Mouse (Mus musculus): Measurements from ENCODE around the gene Ccdc115. TPM values are rescaled to one million over a fixed set of nuclear protein-coding genes. Genes with fewer than 3 reads are reported as not detected.

Ccdc115 gene
- total RNA-seq, 2 experiments from 2014 or later = 9.9 to 21.1 TPM

DNA sequence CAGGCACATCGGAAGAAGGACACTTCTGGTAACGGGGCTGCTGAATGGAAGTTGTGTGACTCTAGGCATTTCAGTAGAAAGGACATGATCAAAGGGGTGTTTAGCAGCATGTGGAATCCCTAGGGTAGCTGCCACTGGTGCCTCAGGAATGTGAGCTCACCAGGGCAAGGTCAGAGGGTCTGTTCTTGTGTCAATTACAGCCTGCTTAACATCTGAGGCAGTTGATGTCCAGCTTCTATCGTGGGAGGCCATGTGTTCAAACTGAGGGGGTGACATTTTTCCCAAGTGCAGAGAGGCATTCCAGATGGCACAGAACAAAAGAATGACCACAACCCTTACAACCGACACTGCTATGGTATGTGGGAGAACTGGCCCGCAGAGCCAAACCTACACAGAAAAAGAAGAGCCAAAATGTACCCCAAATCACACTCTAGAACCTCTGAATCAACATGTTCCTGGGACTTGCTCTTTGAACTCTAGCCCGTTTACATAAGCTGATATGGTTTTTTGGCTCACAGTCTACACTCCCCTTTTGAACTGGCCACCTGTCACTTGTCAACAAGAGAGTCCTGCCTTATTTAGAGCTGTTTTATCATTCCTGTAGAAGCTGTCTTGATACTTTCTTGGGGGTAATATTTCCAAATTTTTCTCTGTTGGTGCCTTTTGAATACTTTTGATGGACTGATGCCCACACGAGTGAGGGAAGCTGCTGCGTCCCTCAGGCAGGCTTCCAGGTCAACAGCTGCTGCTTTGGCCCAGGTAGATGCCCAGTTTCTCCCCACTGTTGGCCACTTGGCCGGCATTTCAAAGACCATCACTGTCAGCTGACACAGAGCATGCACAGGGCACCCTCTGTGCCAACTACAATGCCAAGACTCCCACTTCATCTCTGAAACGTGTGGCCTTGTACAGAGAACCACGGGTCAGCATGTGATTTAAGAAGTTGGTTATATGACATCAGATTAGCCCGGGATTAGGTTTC, 51.8 kb downstream of the Ccdc115 start:
- no peak for ATAC-seq (replicated peaks; ENCODE audit: low FRiP score, poor library complexity, severe bottlenecking)

Other genes starting within 250 kb of the Ccdc115 start
- 20.5 and 20.6 TPM in 2 replicates for gene Imp4, start 179 bp upstream of the Ccdc115 start, total RNA-seq (2015; ENCODE audit: low replicate concordance)
- gene Imp4, start 179 bp upstream of the Ccdc115 start, total RNA-seq (2017; ENCODE audit: low replicate concordance) = 5.8 and 6.1 TPM in 2 replicates
- gene Ptpn18, start 20.1 kb upstream of the Ccdc115 start, total RNA-seq (2015; ENCODE audit: low replicate concordance) = 7.3 and 13.4 TPM in 2 replicates
- 23.1 and 47.7 TPM in 2 replicates for gene Ptpn18, start 20.1 kb upstream of the Ccdc115 start, total RNA-seq (2017; ENCODE audit: low replicate concordance)
- gene Prss39, start 58.7 kb upstream of the Ccdc115 start, total RNA-seq (2015; ENCODE audit: low replicate concordance) = not detected in 2 replicates
- not detected in 2 replicates for gene Prss39, start 58.7 kb upstream of the Ccdc115 start, total RNA-seq (2017; ENCODE audit: low replicate concordance)
- not detected in 2 replicates for gene Cfc1, start 96.0 kb upstream of the Ccdc115 start, total RNA-seq (2015; ENCODE audit: low replicate concordance)
- gene Cfc1, start 96.0 kb upstream of the Ccdc115 start, total RNA-seq (2017; ENCODE audit: low replicate concordance) = not detected in 2 replicates
- gene Prss40, start 121.3 kb upstream of the Ccdc115 start, total RNA-seq (2015; ENCODE audit: low replicate concordance) = not detected in 2 replicates
- gene Prss40, start 121.3 kb upstream of the Ccdc115 start, total RNA-seq (2017; ENCODE audit: low replicate concordance) = not detected in 2 replicates
- gene Amer3, start 140.0 kb upstream of the Ccdc115 start, total RNA-seq (2015; ENCODE audit: low replicate concordance) = not detected in 2 replicates
- 0.56 TPM in 1 of 2 replicates, not detected in the other for gene Amer3, start 140.0 kb upstream of the Ccdc115 start, total RNA-seq (2017; ENCODE audit: low replicate concordance)